Mouse (Mus musculus): Measurements from ENCODE around the gene Sulf2. TPM values are rescaled to one million over a fixed set of nuclear protein-coding genes. Genes with fewer than 3 reads are reported as not detected.

Sulf2 gene
- total RNA-seq, 2 experiments from 2014 or later = 98.6 to 111 TPM

DNA sequence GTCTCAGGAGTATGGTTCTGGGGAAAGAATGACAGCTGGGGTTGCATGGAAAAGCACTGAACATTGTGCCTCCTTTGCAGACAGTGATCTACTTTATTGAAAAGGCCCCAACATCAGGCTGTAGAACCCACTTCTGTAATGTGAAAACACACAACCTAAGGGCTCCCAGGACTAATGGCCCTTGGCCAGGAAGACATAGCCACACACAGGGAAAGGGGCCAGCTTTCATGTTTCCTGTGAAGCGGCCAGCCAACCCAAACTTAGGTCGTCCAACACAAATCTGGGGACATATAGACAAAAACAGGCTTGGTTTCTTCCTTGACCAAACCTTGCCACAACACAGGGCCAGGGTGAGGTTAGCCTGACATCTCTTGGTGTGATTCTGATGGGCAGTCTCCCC is 35.5 kb downstream of the Sulf2 start:
- no peak for DNase-seq (ENCODE audit: low spot score in 2 of 2)

DNA sequence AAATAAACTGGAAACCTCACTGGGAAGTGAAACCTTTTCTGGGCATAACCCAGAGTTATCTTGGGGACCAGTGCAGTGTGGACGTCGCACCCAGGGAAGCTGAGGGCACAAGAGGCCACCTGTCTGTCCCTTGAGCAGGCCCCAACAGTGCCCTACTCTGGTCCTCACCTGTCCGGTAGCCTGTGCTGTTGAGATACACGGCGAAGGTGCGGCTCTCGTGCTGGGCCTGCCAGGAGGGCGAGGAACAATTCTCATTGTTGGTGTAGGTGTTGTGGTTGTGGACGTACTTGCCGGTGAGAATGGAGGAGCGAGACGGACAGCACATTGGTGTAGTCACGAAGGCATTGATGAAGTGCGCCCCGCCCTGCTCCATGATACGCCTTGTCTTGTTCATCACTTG is 38.8 kb downstream of the Sulf2 start:
- no peak for DNase-seq (ENCODE audit: low spot score in 2 of 2)

DNA sequence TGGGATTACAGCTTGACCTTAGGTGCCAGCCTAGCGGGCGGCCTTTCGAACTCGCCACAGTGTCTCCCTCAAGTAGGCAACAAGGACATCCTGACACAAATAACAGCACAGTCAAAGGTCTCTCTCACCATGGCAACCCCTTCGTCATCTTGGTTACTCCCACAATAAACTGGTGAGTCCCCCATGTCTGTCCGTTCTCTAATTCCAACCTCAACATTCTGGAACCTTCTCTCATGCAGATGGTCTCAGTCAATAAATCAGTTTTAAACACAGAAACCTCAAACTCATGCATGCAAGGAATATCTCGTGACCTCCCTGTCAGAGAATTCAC is 39.2 kb downstream of the Sulf2 start:
- no peak for DNase-seq (ENCODE audit: low spot score in 2 of 2)

DNA sequence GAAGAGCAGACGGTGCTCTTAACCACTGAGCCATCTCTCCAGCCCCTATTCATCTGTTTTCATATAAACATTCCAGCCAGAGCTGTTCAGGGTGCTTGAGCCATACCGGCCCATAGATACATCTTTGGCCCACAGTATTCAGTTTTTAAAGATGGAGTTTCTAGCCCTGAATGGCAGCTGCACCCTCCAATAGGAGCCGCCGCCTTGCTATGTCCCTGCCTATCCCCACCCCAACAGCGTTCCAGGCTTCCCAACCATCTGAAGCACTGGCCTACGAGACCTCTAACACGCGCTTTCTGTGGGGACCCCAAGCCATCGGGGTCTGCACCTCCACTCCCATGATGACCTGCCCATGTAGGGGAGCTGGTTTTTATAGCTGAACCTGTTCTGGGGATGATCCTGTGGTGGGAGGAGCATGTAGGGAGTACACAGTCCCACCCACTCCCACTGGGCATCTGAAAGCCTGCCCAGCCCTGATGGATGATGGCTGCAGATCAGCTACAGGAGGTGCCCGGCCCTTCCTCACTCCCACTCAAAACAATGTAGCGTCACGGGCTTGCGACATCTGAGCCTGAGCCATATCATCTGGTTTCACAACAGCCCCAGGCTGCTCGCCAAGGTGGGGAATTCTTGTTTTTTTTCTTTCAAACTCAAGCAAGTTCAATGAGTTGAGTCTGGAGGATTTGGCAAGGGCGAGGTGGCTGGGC is 39.7 kb downstream of the Sulf2 start:
- peak in 1 of 2 experiments; percentile 35 for DNase-seq (ENCODE audit: low spot score in 2 of 2)

DNA sequence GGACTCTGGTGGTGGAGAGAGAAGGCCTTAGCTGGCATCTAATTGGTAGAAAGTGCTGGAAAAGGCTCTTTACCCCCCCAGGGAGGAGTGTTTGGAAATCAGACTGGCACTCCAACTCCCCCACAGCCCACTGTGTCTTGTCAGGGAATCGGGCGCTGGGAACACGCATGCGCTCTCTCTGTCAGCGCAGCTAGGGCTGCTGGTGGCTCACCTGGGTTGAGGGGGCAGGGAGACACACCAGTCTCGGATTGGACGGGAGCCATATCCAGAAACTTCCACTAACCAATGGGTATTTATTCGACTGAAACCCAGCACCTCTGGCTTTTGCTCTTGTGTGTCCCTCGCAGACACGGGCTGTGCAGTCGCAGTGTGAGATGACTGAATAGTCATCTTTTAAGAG is 42.5 kb downstream of the Sulf2 start:
- DNase-seq (ENCODE audit: low spot score in 2 of 2) = no peak

DNA sequence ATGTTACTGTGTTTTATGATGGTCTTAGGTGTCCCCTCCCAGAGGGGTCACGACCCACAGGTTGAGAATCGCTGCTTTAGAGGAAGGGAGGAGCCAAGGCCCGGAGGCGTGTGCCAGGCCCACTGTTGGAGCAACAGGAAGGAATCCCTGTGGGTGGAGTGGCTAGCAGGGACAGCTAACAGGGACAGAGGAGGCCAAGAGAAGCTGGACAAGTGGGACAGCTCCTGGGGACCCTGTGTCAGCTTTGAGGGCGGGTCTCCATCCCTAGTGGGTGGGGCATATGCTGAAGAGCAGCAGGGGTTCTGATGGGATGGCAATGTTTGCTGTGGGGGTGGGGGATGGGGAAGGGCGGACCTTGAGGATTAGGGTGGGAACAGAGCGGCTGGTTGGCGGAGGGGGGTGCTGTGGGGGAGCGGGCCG is 43.6 kb downstream of the Sulf2 start:
- DNase-seq (ENCODE audit: low spot score in 2 of 2) = no peak

DNA sequence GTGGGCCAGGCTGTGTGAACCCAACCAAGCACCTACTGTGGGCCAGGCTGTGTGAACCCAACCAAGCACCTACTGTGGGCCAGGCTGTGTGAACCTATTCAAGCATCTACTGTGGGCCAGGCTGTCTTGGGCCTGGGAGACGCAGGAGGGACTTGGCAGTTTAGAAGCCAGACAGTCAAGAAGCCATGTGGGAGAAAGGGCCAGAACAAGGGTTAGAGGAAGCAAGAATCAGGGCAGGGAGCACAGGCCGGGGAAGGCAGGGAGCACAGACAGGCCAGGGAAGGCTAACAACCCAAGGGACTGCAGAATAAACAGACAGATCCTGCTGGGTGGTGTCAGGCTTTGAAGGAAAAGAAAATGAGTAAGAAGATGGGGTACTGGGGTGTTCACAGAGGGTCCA is 44.2 kb downstream of the Sulf2 start:
- no peak for DNase-seq (ENCODE audit: low spot score in 2 of 2)

DNA sequence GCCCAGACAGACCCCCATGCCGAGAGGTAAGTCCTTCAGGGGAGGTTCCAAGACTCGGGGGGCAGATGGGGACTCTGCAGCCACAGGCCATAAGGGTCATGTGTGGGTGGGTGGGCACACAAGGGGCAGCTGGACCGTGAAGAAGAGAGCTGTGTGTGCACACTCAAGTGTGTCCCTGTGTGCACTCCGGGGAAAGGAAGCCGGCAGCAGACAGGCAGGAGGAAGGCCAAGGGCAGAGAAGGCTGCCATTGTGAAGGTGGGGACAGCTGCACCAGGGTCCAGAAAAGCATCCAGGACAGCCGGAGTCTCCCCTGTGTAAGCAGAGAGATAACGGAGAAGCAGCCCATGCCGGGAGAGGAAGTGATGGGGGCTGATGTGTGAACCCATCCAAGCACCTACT is 44.7 kb downstream of the Sulf2 start:
- DNase-seq (ENCODE audit: low spot score in 2 of 2) = no peak

DNA sequence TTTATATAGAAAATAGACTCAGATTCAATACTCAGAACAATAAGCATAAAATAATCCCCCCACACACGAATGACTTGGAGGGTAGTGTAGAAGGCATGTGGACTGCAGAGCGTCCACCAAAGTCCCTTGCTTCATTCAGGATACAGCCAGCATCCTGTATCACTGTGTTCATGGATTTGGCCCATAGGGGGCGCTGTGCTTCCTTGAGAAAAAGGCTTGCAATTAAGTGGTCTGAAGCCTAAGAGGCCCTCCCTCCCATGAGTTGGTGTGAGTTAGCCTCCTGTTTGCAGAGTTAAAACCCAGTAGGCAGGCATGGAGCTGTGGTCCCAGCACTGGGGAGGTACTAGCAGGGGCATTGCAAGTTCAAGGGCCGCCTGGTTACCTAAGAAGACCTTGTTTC is 47.1 kb downstream of the Sulf2 start:
- peak; percentile 74 to 93 for DNase-seq (ENCODE audit: low spot score in 2 of 2)

DNA sequence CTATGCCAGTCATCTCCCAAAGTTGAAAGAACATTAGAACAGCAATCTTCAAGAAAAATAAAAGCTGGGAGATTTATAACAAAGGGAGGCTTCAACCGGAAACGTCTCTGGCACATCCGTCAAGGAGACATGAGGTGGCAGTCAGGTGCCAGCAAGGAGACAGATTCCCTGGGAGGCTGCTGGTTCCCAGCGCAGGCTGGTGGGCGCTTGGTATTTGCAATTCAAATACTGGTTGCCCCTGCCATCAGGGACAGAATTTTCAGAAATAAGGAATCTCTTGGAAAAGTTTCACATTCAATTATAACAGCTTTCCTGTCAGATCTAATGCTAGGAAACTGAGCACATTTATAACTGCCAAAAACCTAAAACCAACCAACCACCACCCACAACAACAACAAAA is 47.6 kb downstream of the Sulf2 start:
- DNase-seq (ENCODE audit: low spot score in 2 of 2) = peak; percentile 48 to 53

DNA sequence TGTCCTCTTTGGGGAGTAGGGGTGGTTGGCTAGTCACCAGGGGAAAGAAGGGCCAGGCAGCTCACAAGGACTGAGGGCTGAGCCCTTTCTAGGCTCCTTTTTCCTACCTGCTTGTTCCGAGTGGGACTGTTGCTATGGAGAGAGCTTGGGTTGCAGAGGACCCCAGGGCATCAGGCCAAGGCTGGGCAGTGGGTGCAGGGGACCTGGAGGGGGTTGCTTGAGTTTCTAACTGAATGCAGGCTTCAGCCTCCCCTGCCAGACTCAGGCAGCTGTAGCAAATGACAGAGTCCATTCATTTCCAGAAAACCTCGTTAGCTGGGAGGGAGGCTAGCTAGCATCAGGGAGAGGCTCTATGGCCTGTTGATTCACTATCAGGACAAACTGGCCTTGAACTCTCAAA is 48.8 kb downstream of the Sulf2 start:
- no peak for DNase-seq (ENCODE audit: low spot score in 2 of 2)

DNA sequence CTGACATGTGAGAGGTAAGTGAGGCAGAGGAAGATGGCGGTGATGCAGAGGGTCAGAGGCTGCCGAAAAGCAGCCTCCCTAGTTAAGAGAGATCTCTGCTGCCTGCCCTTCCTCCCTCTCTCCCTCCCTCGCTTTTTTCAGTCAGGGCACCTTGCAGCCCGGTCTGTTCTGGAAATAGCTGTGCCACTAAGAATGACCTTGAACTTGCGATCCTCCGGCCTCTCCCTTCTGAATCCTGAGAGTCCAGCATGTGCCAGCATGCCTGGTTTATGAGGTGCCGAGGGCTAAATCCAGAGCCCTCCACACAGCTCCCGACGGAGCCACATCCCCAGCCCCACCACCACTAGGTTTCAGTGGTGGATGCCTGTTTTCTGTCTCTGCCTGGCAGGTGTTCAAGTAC is 49.6 kb downstream of the Sulf2 start:
- no peak for DNase-seq (ENCODE audit: low spot score in 2 of 2)

DNA sequence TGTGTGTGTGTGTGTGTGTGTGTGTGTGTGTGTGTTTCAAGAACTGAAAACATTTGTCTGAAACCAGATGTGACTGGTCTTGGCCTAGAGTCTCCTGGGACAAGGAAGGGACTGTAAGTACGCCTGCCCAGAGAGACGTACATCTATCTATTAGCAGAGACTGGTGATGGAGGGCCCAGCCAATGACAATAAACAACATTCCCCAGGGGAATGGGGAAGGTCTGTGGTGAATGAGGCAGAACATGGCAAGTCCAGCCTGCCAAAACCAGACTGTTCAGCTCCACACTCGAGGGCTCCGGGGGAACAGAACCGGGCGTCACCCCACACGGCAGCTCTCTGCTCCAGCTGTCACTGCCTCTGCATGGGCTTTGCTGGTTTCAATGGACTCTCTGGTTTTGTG is 52.6 kb downstream of the Sulf2 start:
- no peak for DNase-seq (ENCODE audit: low spot score in 2 of 2)

DNA sequence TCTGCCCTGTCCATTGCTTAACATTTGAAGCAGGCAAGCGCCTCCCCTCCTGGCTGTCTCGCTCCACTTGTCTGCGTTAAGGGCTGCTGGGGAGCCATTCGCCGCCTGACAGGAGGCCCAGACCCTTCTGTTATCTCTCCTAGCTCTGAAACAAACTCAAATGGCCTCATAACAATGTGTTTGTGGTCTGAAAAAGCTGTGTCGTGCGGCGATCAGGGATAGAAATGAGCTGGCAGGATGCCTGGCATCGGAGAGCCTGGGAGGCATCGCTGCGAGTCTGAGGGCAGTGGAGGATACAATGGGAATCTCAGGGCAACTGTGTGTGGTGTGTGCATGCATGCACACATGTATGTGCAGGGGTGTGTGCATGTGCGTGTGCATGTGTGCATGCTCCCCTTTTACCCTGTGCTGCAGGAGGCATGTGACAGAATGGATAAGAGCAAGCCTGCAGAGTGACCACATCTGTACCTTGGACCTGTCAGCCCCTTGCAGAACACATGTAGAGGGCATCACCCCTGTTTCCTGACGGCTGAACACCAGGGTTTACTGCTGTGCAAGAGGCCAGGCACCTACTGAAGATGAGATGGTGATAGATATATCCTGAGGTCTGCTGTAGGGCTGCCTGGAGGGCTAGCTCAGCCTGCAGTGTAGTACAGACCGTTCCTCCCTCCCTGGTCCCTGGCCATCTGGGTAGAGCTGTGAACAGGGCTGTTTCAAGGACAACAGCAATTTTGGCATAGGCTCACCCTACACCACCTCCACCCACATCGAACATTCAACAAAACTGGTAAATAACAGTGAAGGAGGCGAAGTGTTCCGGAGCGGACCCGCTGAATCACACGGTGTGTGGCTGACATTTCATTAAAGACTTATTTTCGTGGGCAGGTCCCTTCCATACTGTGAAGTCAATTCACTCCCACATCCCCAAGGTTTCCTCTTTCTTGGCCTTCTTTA is 54.9 kb downstream of the Sulf2 start:
- DNase-seq (ENCODE audit: low spot score in 2 of 2) = peak; percentile 39 to 68

DNA sequence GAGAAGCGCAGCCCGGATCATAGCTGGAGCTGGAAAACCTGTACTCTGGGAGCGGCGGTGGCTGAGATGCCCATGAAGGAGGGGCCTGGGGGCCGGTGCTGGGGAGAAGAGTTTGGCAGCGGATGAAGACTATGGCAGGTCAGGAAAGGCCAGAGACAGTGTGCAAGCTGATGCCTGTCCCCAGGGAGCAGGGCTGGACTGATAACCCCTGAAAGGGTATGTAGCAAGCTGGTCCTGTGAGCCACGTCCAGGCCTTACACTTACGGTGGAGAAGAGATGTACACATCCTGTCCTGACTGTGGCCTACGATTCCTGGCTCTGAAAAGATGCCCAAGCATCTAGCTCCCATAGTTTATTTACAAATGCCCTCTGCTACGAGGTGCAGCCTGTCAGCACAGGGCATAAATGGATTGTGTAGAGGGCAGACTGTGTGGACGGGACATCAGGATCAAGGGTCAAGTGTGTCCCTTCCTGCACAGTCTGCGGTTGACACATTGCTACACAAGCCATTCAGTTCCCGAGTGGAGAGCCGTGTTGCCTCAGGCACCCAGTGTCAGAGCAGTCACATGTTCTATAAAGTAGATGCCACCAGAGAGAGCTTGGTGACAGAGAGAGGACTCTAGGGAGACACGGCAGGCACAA is 57.0 kb downstream of the Sulf2 start:
- no peak for DNase-seq (ENCODE audit: low spot score in 2 of 2)

DNA sequence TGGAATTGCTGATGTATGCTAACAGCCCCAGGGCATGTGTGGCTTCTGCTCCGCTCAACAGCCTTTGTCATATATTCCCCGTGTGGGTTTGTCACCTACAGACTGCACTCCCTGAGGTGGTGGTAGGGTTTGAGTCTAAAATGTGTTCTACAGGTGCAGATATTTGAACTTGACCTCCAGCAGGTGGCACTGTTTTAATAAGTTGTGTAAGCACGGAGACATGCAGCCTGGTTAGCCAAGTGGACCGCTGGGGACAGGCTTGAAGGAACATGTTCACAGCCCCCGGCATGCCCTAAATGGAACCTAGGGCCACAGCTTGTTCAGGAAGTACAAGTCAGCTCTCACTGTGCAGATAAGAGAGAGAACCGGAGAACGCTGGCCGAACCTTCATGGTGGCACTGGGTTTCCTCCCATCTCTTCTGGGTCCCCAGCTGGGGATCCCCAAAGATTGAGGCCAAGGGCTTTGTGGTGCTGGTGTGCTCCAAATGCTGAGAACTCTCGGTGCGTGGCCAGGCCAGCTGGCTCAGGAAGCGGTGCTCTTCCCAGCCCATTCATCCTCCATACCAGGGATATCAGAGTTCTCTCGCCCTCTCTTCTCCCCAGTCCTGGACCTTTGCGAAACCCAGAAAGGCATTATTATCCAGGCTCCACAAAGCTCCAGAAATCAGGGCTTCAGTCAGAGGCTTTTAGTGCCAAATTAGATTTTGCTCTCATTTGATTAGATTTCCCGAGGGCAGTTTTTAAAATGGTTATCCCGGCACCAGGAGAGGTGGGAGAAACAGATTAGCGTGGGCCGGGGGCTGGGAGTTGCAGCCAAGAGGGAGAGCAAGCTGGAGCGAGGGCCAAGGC is 57.8 kb downstream of the Sulf2 start:
- DNase-seq (ENCODE audit: low spot score in 2 of 2) = peak in 1 of 2 experiments; percentile 44

DNA sequence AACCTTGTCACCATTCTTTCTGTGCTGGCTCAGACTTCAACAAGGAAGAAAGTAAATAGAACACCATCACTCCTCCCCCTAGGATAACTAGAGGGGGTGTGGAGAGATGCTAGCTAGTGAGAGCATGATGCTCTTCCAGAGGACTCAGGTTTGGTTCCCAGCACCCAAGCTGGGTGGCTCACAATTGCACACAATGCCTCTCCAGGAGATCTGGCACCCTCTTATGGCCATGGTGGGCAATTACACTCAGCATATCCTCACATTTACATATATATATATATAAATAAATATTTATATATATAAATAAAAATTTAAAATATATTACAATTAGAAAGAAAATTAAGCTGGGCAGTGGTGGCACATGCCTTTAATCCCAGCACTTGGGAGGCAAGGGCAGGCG is 58.6 kb downstream of the Sulf2 start:
- no peak for DNase-seq (ENCODE audit: low spot score in 2 of 2)

DNA sequence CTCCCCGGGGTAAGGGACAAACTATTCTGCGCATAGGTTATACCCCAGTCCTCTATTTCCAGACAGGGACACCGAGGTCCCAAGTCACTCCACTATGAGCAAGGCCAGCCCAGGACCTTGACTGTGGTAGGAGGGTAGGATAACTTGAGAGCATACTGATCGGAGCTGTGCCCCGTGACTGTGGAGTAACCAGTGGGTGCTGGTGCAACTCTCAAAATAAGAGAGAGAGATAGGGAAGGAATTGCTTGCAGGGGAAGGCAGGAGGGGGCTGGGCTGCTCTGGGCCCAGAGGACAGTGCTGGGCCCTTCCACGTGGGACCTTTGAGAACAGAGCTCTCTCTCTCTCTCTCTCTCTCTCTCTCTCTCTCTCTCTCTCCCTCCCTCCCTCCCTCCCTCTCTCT is 59.2 kb downstream of the Sulf2 start:
- no peak for DNase-seq (ENCODE audit: low spot score in 2 of 2)

DNA sequence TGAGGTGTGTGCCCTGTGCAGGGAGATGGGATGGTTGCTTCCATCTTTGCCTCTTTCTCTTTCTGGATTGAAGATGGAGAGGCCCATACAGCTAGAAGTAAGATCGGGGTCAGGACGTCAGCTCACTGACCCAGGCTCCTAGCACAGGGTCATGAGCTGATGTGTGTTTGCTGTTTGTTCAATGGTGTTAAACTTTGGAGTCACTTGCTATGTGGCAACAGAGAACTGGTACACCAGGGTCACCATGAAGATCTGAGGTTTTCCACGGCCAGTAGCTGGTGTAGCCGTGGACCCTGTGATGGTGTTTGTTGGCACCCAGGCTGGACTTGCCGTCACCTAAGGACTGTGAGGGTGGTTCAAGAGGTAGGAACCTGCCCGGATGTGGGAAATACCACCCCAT is 63.1 kb downstream of the Sulf2 start:
- no peak for DNase-seq (ENCODE audit: low spot score in 2 of 2)

DNA sequence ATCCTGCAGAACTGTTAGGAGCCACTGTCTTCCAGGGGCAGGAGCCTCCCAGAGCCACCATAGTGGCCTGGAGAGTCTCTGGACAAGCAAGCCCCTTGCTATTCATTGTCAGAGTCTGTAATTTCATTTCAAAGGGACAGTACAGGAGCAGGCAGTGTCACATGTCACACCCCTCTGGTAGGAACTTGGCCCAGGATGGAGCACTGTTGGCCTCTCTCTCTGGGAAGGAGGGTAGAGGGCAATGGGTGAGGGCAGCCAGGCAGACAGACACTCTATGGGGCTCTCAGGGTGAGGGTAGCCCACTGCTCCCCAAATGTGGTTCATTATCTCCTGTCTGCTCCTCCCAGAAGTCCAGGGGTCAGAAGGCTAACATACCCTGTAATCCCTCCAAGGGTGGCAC is 63.9 kb downstream of the Sulf2 start:
- no peak for DNase-seq (ENCODE audit: low spot score in 2 of 2)

DNA sequence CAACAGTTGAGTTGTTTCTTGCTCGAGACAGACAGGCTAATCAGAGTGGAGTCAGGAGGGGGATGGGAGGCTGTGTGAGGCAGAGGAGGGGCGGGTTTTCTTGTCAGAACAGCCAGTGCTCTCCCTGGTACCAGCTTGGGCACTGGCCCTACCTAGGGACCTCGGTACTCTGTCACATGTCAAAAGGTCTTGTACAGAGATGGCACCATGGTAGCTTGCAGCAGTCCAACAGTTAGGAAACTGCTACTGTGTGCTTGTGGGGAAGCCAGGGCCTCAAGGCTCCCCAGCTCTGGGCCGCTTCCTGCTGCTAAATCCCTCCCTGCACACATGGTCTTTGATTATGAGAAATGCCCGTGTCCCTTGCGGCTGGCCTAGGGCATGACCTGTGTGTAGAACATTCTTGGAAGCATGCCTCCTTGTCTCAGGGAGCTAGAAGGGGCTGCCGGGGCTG is 65.3 kb downstream of the Sulf2 start:
- DNase-seq (ENCODE audit: low spot score in 2 of 2) = no peak
